Mouse (Mus musculus) right cerebral cortex, adult 18-20 months (tissue): Measurements from ENCODE around the gene Myo1f.

Source experiments
- DNase-seq: peaks from one replicate; pipeline ENCODE4 v3.0.0; 2022; ENCODE audit warnings: mixed read lengths

Gene Myo1f

GRCm38 (mm10) chr17:33555223-33555855 is at the start of gene Myo1f:
Myo1f (plus strand) TSS chr17:33555707.
- DNase-seq: no peak

DNA sequence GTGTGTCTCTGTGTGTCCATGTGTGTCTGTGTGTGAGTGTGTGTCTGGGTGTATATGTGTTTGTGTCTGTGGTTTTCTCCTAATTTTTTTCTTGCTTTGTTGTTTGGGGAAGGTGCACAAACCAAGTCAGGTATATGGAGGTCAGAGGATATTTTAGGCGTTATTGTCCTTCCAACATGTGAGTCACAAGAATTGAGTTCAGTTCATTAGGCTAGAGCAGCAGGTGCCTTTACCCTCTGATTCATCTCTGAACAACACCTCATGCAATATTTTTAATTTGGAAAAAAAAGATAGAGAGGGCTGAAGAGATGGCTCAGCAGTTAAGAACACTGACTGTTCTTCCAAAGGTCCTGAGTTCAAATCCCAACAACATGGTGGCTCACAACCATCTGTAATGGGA is 47.1 kb upstream of the Myo1f start:
- no peak for DNase-seq

- DNase-seq: no peak
Observed at GRCm38 (mm10) chr17:33510172-33510571, 45.3 kb upstream of the Myo1f start.

DNA sequence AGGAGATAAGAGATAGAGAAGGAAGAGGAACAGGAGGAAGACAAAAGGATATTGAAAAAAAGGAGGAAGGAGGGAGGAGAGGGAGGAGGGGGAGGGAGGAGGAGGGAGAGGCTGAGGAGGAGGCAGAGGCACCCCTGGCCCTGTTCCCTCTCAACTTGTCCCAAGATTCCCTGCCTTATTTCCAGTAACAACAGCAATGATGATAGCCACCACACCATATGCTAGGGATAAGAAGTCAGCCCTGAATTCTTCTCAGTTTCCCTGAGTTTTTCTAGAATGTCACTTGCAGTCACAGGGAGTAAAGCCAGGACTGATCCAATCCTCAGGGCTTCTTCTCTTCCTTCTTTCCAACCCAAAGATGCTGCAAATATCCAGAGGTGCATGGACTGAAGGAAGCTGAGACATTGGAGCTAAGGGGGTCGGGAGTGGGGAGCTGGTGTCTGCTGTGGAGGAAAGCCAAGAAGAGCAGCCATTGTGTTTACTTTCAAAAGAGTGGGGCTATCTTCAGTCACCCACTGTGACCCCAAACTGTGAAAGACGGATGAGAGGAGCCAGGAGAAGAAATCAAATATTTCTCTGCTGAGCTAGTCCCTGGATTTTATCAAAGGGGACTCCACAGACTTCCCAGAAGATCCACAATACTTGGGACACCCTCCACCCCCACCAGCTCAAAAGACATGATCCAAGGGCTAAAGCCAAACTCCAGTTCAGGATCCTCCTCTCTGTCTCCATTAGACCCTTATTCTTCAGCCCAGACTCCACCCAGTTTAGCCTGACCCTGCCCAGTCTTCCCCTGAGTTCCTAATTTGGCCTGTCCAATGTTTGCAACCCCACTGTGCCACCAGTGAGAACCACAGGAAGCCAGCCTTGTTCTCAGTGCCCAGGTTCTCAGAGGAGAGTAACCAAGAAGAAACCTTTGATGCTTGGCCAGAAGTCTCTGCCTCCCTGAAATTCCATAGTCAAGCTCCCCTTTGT is 42.8 kb upstream of the Myo1f start:
- no peak for DNase-seq

- DNase-seq: no peak
Observed at GRCm38 (mm10) chr17:33513874-33514273, 41.6 kb upstream of the Myo1f start.

GRCm38 (mm10) chr17:33520366-33520765 is 35.1 kb upstream of the Myo1f start:
- no peak for DNase-seq

DNA sequence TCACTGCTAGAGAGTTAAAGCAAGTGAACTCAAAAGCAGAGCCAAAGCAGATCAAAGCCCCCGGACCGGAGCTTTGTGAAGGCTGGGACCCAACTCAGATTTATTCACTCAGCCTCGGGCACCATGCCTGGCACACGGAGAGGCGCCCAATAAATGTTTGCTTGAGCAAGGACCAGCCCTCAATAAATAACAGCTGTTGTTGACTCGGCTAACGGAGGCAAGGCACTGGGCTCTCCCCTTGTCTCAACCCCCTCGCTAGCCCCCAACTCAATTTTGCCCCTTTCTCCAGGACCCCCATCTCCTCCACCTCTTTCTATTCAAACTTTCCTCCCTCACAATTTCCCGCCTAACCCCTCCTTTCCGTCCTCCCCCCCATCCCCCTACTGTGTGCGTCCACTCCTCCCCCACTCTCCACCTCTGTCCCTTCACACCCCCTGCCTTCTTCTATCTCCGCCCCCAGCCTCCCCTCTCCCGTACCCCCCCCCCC is 32.0 kb upstream of the Myo1f start:
- DNase-seq: no peak

DNA sequence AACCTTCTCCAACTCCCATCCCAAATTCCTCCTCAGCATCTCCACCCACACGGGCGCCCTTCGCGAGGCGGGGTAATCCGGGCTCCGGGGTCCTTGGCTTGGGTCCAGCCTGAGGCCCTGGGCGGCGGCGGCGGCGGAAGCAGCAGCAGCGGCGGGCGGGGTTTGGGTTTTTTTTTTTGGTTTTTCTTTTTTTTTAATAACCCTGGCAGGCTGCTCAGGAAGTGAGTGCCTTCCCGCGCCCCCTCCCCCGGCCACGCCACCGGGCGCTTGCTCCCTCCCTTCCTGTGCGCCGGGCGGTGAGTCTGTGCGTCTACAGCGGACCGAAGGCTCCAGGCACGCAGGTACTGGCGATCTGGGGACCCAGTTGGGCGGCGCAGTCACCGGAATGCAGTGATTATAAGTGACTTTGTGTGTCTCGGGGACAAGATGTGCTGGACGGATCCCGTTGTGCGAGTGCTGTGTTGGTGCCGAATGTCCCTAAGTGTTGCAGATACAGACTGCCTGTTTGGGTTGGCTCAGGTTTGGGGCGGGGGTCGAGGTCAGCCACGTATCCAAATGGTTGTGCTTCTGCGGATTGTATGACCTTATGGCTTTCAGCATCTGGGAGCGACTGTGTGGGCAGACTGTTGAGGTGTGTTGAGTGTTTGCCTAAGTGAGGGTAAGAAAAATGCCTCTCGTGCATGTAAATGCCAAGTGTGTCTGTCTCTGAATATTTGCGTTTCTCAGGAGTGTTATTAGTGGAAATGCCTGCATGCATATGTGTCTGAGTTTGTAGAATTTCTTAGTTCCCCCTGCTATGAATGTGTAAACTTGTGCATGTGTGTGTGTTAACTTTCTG is 31.4 kb upstream of the Myo1f start, which contains the start of gene Adamts10:
Gene Adamts10 (plus strand): TSS at position 287 of the 838 bp plus-strand sequence.
- DNase-seq: peak; percentile 27

DNA sequence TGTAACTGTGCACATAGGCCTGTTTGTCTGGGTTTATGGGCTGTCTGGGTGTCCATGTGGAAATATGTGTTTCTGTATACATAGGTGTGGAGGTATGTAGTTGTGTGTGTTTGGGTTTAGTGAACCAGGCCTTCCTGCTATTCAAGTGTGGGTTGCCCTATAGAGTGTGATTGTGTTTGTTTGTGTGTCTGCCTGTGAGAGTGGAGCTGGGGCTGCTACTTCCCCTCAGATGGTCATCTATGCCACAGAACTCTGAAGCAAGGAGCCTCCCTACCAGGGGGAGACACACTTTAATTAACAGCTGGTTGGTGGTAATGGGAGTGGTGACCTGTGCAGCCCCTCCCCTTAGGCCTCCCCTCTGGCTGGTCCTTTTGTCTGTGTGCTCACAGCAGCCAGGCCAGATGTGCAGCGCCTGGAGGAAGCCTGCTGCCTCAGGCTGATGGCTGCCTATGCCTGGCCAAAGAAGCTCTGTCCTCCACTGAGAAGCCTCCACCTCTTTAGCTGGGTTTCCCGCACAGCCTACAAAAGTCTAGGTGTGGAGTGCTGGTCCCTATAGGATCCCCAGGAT is 30.6 kb upstream of the Myo1f start:
- no peak for DNase-seq

DNA sequence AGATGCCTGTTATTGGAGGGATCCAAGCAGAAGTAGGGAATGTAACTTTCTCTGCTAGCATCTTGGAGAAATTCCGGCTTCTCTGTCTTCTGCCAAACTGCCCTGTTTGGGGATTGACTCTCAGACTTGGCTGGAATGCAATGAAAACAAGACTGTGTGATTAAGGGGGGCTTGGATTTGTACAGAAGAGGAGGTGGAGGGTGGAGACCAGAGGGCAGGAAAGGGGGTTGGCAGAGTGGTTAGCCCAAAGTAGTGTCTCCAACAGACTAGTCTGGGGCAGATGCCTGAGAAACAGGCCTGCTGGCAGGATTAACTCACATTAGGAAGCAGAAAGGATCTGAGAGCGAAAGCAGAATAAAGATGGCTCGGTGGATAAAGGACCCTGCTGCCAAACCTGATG is 29.0 kb upstream of the Myo1f start:
- no peak for DNase-seq

GRCm38 (mm10) chr17:33539106-33539675 is 16.3 kb upstream of the Myo1f start:
- peak; percentile 38 for DNase-seq

GRCm38 (mm10) chr17:33539878-33540277 is 15.6 kb upstream of the Myo1f start:
- no peak for DNase-seq

DNA sequence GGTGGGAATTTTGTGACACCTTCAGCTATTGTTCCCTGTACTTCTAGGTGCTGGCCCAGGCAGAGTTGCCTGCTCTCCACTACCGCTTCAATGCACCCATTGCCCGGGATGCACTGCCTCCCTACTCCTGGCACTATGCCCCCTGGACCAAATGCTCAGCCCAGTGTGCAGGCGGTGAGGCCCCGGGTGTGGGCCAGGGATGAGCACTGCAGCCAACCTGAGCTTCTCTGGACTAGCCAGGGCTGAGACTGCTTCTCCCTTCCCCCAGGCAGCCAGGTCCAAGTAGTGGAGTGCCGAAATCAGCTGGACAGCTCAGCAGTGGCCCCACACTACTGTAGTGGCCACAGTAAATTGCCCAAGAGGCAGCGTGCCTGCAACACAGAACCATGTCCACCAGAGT is 6.3 kb upstream of the Myo1f start:
- no peak for DNase-seq

GRCm38 (mm10) chr17:33550388-33550787 is 5.1 kb upstream of the Myo1f start:
- no peak for DNase-seq

DNA sequence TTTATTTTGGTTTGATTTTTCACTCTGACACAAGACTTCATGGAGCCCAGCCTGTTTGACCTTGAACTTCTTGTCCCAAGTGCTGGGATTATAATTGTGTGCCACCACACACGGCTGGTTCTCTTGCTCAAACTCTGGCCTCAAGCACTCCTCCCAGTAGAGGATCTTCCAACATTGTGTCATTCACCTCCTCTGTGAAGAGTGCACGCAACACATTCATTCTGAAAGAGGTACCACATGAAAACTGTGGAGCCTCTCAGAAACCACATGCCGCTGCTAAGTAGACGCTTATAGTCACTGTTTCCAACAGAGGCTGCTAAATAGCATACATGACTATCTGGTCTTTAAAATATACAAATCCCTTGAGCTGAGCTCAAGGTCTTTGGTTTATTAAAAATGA is 3.4 kb upstream of the Myo1f start:
- DNase-seq: no peak

- no peak for DNase-seq
Observed at GRCm38 (mm10) chr17:33552964-33553363, 2.5 kb upstream of the Myo1f start.

GRCm38 (mm10) chr17:33554536-33554935 is 971 bp upstream of the Myo1f start:
- no peak for DNase-seq

GRCm38 (mm10) chr17:33557922-33558321 is 2.4 kb downstream of the Myo1f start:
- no peak for DNase-seq

DNA sequence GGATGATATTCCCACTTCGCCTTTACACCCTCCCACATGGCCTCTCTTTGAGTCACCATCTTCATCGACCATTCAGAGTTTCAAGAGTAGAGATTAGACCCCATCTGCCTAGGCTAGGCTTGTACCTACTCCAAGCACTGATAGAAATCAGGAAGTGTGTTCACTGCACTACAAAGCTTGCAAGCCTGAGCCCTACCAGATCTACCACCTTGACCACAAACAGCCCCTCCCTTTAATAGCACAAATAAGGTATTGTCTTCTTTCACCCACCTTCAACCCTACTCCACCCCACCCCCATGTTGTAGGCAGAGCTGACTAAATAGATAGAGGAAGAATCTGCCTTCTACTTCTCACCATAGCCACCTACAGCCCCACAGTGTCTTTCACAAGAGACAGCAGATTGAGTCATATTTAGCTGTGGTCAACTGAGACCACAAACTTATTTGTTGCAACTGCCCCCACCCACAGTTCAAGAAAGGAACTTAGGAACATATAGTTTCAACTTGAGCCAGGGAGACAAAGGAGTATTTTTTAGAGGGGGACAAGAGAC is 8.1 kb downstream of the Myo1f start:
- no peak for DNase-seq

DNA sequence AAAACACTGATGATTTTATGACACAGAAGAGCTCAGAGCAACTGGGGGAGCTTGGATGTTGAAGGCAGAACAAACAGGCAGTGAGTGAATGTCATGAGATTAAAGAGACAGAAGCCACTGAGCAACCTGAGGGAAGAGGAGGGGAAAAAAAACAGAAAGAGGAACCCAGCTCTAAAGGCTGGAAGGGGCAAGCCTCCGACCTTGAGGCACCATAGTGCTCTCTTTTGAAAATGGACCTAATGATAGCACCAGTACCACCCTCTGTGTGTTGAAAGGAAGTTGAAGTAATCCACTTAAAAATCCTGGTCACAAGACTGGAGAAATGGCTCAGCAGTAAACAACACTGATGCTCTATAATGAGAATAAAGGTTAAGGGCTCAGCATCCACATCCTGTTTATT is 9.1 kb downstream of the Myo1f start:
- DNase-seq: no peak

DNA sequence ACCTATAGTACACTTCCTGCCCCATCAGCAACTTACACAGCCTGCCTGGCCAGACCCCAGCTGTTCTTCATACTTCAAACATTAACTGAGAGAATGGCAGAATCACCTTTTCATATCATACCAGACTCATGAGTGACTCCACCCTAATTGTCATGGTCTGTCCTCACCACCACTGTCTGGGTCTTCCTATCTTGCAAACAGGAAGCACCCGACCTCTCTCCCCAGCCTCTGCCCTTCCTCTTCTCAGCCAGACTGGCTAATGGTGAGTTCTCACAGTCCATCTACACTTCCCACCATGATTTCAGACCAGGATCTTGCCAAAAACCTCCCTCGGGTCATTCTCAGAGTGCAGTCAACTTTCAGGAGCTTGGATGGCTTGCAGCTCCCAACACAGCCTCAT is 10.7 kb downstream of the Myo1f start:
- DNase-seq: no peak

DNA sequence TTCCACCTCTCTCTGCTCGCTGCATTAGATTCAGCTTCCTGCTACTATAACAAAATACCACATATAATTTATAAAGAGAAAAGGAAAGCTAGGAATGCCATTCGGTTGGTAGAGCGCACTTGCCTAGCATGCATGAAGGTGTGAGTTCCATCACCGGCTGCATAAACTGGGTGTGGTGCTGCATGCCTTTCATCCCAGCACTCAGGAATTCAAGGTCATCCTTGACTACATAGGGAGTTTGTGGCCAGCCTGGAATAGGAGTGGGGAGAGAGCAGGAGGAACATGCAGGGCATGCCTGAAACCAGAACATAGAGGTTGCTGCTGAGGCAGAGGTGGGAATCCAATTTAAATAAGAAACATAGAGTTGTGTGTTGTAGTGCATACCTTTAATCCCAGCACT is 28.6 kb downstream of the Myo1f start:
- no peak for DNase-seq
